Mouse (Mus musculus) bone marrow, adult 2 months (tissue): ENCODE measurements around the gene Gpr176. TPM values are rescaled to one million over a fixed set of nuclear protein-coding genes. Genes with fewer than 3 reads are reported as not detected.
A peak's percentile ranks its signal among the peaks of the same experiment; 100 is the strongest.

Experiments
- H3K27ac ChIP-seq: fragments of 200-500 bp; 2 replicates; pipeline ENCODE4 v1.5.1; 2012; ENCODE audit warnings: low read depth, mild to moderate bottlenecking, control low read depth, inconsistent platforms, low read length; ENCODE audit not compliant: control insufficient read depth, poor library complexity, insufficient read depth
- H3K4me1 ChIP-seq: fragments of 200-500 bp; 2 replicates; pipeline ENCODE4 v1.6.1; 2011; ENCODE audit warnings: low read length; ENCODE audit not compliant: control insufficient read depth, insufficient read depth
- H3K4me3 ChIP-seq: fragments of 200-500 bp; replicated peaks from 2 replicates; pipeline ENCODE3; 2011; ENCODE audit warnings: mild to moderate bottlenecking, low read depth, low read length, control low read depth; ENCODE audit not compliant: control insufficient read depth
- CTCF ChIP-seq: fragments of 200-500 bp; IDR thresholded peaks from 2 replicates; pipeline ENCODE4 v1.5.1; 2011; ENCODE audit warnings: low read length, control low read depth; ENCODE audit not compliant: control insufficient read depth, insufficient read depth
- POLR2A ChIP-seq: fragments of 200-500 bp; IDR thresholded peaks from 2 replicates; pipeline ENCODE4 v1.6.1; 2011; ENCODE audit warnings: low read depth, mild to moderate bottlenecking, control low read depth, low read length, borderline replicate concordance; ENCODE audit not compliant: control insufficient read depth
- WGBS: fragments of 180-500 bp; shearing (Covaris S2); methylation state at CpG from one replicate; pipeline ENCODE4 v1.1.7; 2018; 5-methylcytosine and 5-hydroxymethylcytosine counted together
- polyA plus RNA-seq: library from polyadenylated mRNA; stranded (reverse); fragments of >200 nt; gene quantifications from 2 replicates; pipeline ENCODE4 v1.2.4, GENCODE M21; 2011; ENCODE audit warnings: low replicate concordance; ENCODE audit not compliant: missing spikeins, insufficient read depth, insufficient read length

The Gpr176 gene
- polyA plus RNA-seq: not detected in 2 replicates

GRCm38 (mm10) chr2:118372901-118373571 lies at the start of gene Gpr176:
Gene Gpr176, minus strand, starts transcription at chr2:118373419.
- H3K4me1 ChIP-seq: peaks cover 1% of the 10 kb centered on the region; the same call in 1 of the 2 replicates
- H3K27ac ChIP-seq: no peak within 1 kb of the TSS
- TF ChIP-seq CTCF (no peak), POLR2A (no peak)
- 1% methylated on average over 59 of the region's 59 CpGs for WGBS
- H3K4me3 ChIP-seq: peak within 1 kb of the TSS; percentile 55

GRCm38 (mm10) chr2:118422385-118422784 lies 49.2 kb upstream of the Gpr176 start:
- 84% methylated on average over 8 of the region's 8 CpGs for WGBS
- Histone ChIP-seq H3K27ac (no peak overlapping the region), H3K4me3 (no peak overlapping the region), H3K4me1 (no peaks in the 10 kb centered on the region; the same call in 1 of the 2 replicates)
- TF ChIP-seq POLR2A: no peak
- no peak for TF ChIP-seq CTCF

GRCm38 (mm10) chr2:118421951-118422350 lies 48.7 kb upstream of the Gpr176 start:
- TF ChIP-seq POLR2A (no peak), CTCF (no peak)
- 92% methylated on average over 15 of the region's 15 CpGs for WGBS
- Histone ChIP-seq H3K4me3 (no peak overlapping the region), H3K27ac (no peak overlapping the region), H3K4me1 (no peaks in the 10 kb centered on the region; the same call in 1 of the 2 replicates)

GRCm38 (mm10) chr2:118418076-118418475 lies 44.9 kb upstream of the Gpr176 start:
- TF ChIP-seq CTCF (no peak), POLR2A (no peak)
- H3K27ac ChIP-seq: no peak overlapping the region
- no peaks in the 10 kb centered on the region; the same call in 1 of the 2 replicates for H3K4me1 ChIP-seq
- H3K4me3 ChIP-seq: no peak overlapping the region
- 80% methylated on average over 4 of the region's 4 CpGs for WGBS

- no peak overlapping the region for H3K27ac ChIP-seq
- no peak overlapping the region for H3K4me3 ChIP-seq
- H3K4me1 ChIP-seq: no peaks in the 10 kb centered on the region; the same call in 1 of the 2 replicates
- 85% methylated on average over 6 of the region's 6 CpGs for WGBS
- TF ChIP-seq CTCF: no peak
- TF ChIP-seq POLR2A: no peak
Observed at GRCm38 (mm10) chr2:118415601-118416355, 42.6 kb upstream of the Gpr176 start.

GRCm38 (mm10) chr2:118412821-118413220 lies 39.6 kb upstream of the Gpr176 start:
- Histone ChIP-seq H3K27ac (no peak overlapping the region), H3K4me1 (no peaks in the 10 kb centered on the region), H3K4me3 (no peak overlapping the region)
- 87% methylated on average over 11 of the region's 11 CpGs for WGBS
- TF ChIP-seq CTCF: no peak
- no peak for TF ChIP-seq POLR2A

- H3K4me3 ChIP-seq: no peak overlapping the region
- no peak overlapping the region for H3K27ac ChIP-seq
- 83% methylated on average over 4 of the region's 4 CpGs for WGBS
- no peaks in the 10 kb centered on the region for H3K4me1 ChIP-seq
- TF ChIP-seq CTCF: no peak
- TF ChIP-seq POLR2A: no peak
Observed at GRCm38 (mm10) chr2:118408336-118408895, 35.2 kb upstream of the Gpr176 start.

- Histone ChIP-seq H3K27ac (no peak overlapping the region), H3K4me1 (no peaks in the 10 kb centered on the region), H3K4me3 (no peak overlapping the region)
- WGBS: 61% methylated on average over 2 of the region's 2 CpGs
- TF ChIP-seq POLR2A (no peak), CTCF (no peak)
Observed at GRCm38 (mm10) chr2:118406811-118407210, 33.6 kb upstream of the Gpr176 start.
